In genomic region chr6:23180096-23180495, GRCm38 (mm10) we compare ENCODE assay signal across 9 mouse cellular contexts. TPM values are rescaled to one million over a fixed set of nuclear protein-coding genes. Genes with fewer than 3 reads are reported as not detected.
A peak's percentile ranks its signal among the peaks of the same experiment; 100 is the strongest.
DNase-seq lines count a peak whose midpoint lies in the region; ATAC-seq and TF ChIP-seq lines count a peak whose summit lies in the region.
"Had no signal": no experiment of that assay in that cellular context is flagged by ENCODE, and none has a peak within 500 bp of the region (broad histone marks: within the 10 kb centered on the region; RNA-seq: fewer than 3 reads in every experiment).

No protein-coding gene starts in this region.

- no peak for DNase-seq in heart, adult 11 months
- DNase-seq in adipocyte (ENCODE audit: low spot score), result peak; percentile 20
- peak; percentile 24 for DNase-seq in embryonic facial prominence, embryonic 14.5 days (ENCODE audit: low spot score)
- DNase-seq in liver, embryonic 14.5 days (ENCODE audit: low read depth in 3 of 3, low spot score in 3 of 3), result no peak
- peak; percentile 35 for DNase-seq in retina, postnatal 7 days (ENCODE audit: low read depth, low spot score)
- DNase-seq in gastrocnemius, adult 18-20 months (ENCODE audit: low spot score), result no peak

- 16% methylated on average over 8 of the region's 8 CpGs for whole genome bisulfite sequencing in heart, embryonic 14.5 days
- 14% methylated on average over 8 of the region's 8 CpGs for WGBS in embryonic facial prominence, embryonic 14.5 days
- WGBS in intestine, embryonic 16.5 days, result 19% methylated on average over 8 of the region's 8 CpGs
- 16% methylated on average over 8 of the region's 8 CpGs for WGBS in liver, embryonic 14.5 days (ENCODE audit: insufficient replicate concordance)

- no peak overlapping the region for H3K9ac ChIP-seq in heart, embryonic 14.5 days (ENCODE audit: low read length)
- H3K9ac ChIP-seq in embryonic facial prominence, embryonic 14.5 days (ENCODE audit: low read depth, low read length), result no peak overlapping the region
- H3K9ac ChIP-seq in intestine, embryonic 16.5 days (ENCODE audit: low read depth, low read length), result no peak overlapping the region
- no peak overlapping the region for H3K9ac ChIP-seq in liver, embryonic 14.5 days (replicated peaks)

- no peak overlapping the region for H3K27ac ChIP-seq in heart, embryonic 14.5 days (replicated peaks in 1 of 2; ENCODE audit: control insufficient read depth in 1 of 2, insufficient read depth in 1 of 2, low read depth in 2 of 2, low read length in 2 of 2)
- H3K27ac ChIP-seq in embryonic facial prominence, embryonic 14.5 days (replicated peaks; ENCODE audit: low read depth, low read length), result no peak overlapping the region
- H3K27ac ChIP-seq in intestine, embryonic 16.5 days (ENCODE audit: low read length), result no peak overlapping the region
- H3K27ac ChIP-seq in liver, embryonic 14.5 days, result no peak overlapping the region
- H3K27ac ChIP-seq: macrophage had no signal

- no peaks in the 10 kb centered on the region for H3K36me3 ChIP-seq in heart, embryonic 14.5 days (ENCODE audit: control insufficient read depth, insufficient read depth, low read length)
- H3K36me3 ChIP-seq in embryonic facial prominence, embryonic 14.5 days (ENCODE audit: control insufficient read depth, insufficient read depth, low read length), result no peaks in the 10 kb centered on the region
- H3K36me3 ChIP-seq in intestine, embryonic 16.5 days (ENCODE audit: control insufficient read depth, insufficient read depth, low read length), result no peaks in the 10 kb centered on the region
- H3K36me3 ChIP-seq in liver, embryonic 14.5 days (replicated peaks; ENCODE audit: control insufficient read depth, insufficient read depth, low read depth), result no peaks in the 10 kb centered on the region

- no peak for TF ChIP-seq EP300 in liver, embryonic 14.5 days (IDR thresholded peaks at IDR 0.05; ENCODE audit: low read depth)

- H3K4me3 ChIP-seq in heart, embryonic 14.5 days (ENCODE audit: control insufficient read depth in 1 of 2, insufficient read depth in 1 of 2, low read depth in 1 of 2, low read length in 2 of 2), result peak overlapping the region in 1 of 2 experiments; percentile 13; a peak in 1 of 4 replicates
- peak overlapping the region; percentile 4; the same call in 1 of the 2 replicates for H3K4me3 ChIP-seq in embryonic facial prominence, embryonic 14.5 days (ENCODE audit: low read depth, low read length)
- no peak overlapping the region for H3K4me3 ChIP-seq in intestine, embryonic 16.5 days (ENCODE audit: low read length)
- no peak overlapping the region for H3K4me3 ChIP-seq in liver, embryonic 14.5 days (ENCODE audit: insufficient read depth in 1 of 2, low read depth in 2 of 2, low read length in 2 of 2)

- no peaks in the 10 kb centered on the region for H3K4me1 ChIP-seq in heart, embryonic 14.5 days (ENCODE audit: control insufficient read depth in 2 of 2, insufficient read depth in 2 of 2, low read length in 2 of 2)
- H3K4me1 ChIP-seq in embryonic facial prominence, embryonic 14.5 days (ENCODE audit: control insufficient read depth, insufficient read depth, low read length), result no peaks in the 10 kb centered on the region
- no peaks in the 10 kb centered on the region for H3K4me1 ChIP-seq in intestine, embryonic 16.5 days (ENCODE audit: control insufficient read depth, insufficient read depth, low read length)
- no peaks in the 10 kb centered on the region for H3K4me1 ChIP-seq in liver, embryonic 14.5 days (replicated peaks; ENCODE audit: control insufficient read depth in 2 of 2, insufficient read depth in 2 of 2, low read length in 1 of 2)

- peak overlapping the region; percentile 9; the same call in 1 of the 2 replicates for H3K4me2 ChIP-seq in heart, embryonic 14.5 days (ENCODE audit: low read length)
- H3K4me2 ChIP-seq in embryonic facial prominence, embryonic 14.5 days (ENCODE audit: low read depth, low read length), result peak overlapping the region; percentile 21; the same call in 1 of the 2 replicates
- 0 out of 2 replicates have a peak overlapping the region, but pooled peaks have one; percentile 26 for H3K4me2 ChIP-seq in intestine, embryonic 16.5 days (ENCODE audit: low read depth, low read length)
- no peak overlapping the region for H3K4me2 ChIP-seq in liver, embryonic 14.5 days (ENCODE audit: low read depth)

- peak; percentile 34; the same call in 1 of the 2 replicates for TF ChIP-seq CTCF in liver, embryonic 14.5 days (IDR thresholded peaks at IDR 0.05; ENCODE audit: low read depth)

- no peaks in the 10 kb centered on the region for H3K27me3 ChIP-seq in heart, embryonic 14.5 days (ENCODE audit: control insufficient read depth, insufficient read depth, low read length)
- no peaks in the 10 kb centered on the region for H3K27me3 ChIP-seq in embryonic facial prominence, embryonic 14.5 days (replicated peaks; ENCODE audit: control insufficient read depth, insufficient read depth, low read length)
- H3K27me3 ChIP-seq in intestine, embryonic 16.5 days (replicated peaks; ENCODE audit: control insufficient read depth, insufficient read depth, low read length), result no peaks in the 10 kb centered on the region
- no peaks in the 10 kb centered on the region for H3K27me3 ChIP-seq in liver, embryonic 14.5 days (ENCODE audit: control insufficient read depth, insufficient read depth, low read length)

- ATAC-seq in heart, embryonic 14.5 days (ENCODE audit: insufficient number of reproducible peaks, insufficient read depth, low FRiP score, low read depth), result no peak
- no peak; the same call in 1 of the 2 replicates for ATAC-seq in embryonic facial prominence, embryonic 14.5 days (ENCODE audit: low read depth)
- no peak for ATAC-seq in intestine, embryonic 16.5 days
- ATAC-seq in liver, embryonic 14.5 days (ENCODE audit: insufficient read depth), result no peak

- H3K9me3 ChIP-seq in heart, embryonic 14.5 days (ENCODE audit: control insufficient read depth, low read length), result no peaks in the 10 kb centered on the region
- no peaks in the 10 kb centered on the region for H3K9me3 ChIP-seq in embryonic facial prominence, embryonic 14.5 days (ENCODE audit: control insufficient read depth, low read length)
- no peaks in the 10 kb centered on the region for H3K9me3 ChIP-seq in intestine, embryonic 16.5 days (ENCODE audit: control insufficient read depth, low read length)
- no peaks in the 10 kb centered on the region for H3K9me3 ChIP-seq in liver, embryonic 14.5 days (ENCODE audit: control insufficient read depth, low read length)

RNA-seq across cellular contexts. Expression of gene Aass, which starts 47.3 kb away (rescaled TPM):
- 0.24 TPM in 2 replicates for polyA plus RNA-seq in heart, embryonic 14.5 days (2014; fragmentation: Nextera tagmentation; extraction: Ambion mirVana)
- 2.9 and 4.5 TPM in 2 replicates for polyA plus RNA-seq in embryonic facial prominence, embryonic 14.5 days (2014; fragmentation: Nextera tagmentation; extraction: Ambion mirVana)
- 1.8 and 2.3 TPM in 2 replicates for polyA plus RNA-seq in intestine, embryonic 16.5 days (2015; fragmentation: Nextera tagmentation; extraction: Ambion mirVana)
- 9.4 and 12.8 TPM in 2 replicates for polyA plus RNA-seq in liver, embryonic 14.5 days (2012; rRNA removed)
- polyA plus RNA-seq in liver, embryonic 14.5 days (2014; fragmentation: Nextera tagmentation; extraction: Ambion mirVana), result 19.8 and 22.6 TPM in 2 replicates
- total RNA-seq in gastrocnemius, adult 18-20 months (2021), result under 1 TPM; 0.23 to 0.31 TPM
- polyA plus RNA-seq: macrophage had no signal

Comparison
In these comparisons a context has a peak if more than half of its experiments do, and no peak if none do; other contexts are left out.
1. DNase-seq: peak in adipocyte (single experiment), embryonic facial prominence, embryonic 14.5 days (single experiment) and retina, postnatal 7 days (single experiment); none in heart, adult 11 months (single experiment), liver, embryonic 14.5 days (0 of 3) and gastrocnemius, adult 18-20 months (single experiment).